Mouse (Mus musculus) spleen, embryonic (tissue): Measurements from ENCODE around the gene Cdkl5.

Experiments used
- CTCF ChIA-PET: fragments of 350-600 bp; sonication (Branson Sonifier 250); formaldehyde crosslinking; loops from one replicate; lab custom pipeline; 2022; lab: Charles Lee

Gene Cdkl5

DNA sequence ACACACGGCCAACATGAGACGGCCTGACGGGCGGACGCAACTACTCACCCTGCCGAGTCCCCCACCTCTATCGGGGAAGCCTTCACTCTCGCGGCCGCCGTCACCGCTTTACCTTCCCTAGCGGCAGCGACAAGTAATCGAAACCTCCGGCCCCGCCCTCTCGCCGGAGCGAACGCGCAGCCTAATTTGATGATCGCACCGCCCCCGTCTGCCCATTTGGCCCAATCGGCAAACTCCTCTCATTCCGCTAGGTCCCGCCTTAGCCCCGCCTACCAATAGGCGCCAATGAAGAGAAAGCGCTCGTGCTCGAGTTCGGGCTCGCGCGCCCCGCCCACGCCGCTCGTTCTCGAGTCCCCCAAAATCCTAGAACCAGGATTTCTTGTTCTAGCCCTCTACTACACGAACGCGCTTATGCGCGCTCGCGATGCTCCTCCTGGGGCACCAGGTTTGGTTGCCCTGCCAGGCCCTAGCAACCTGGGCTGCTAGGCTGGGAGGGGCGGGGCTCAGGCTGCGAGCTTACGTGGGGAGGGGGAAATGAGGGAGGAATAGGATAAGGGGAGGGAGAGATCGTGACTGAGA, at the start of gene Cdkl5:
Gene Cdkl5, minus strand, starts transcription at position 162 of the 579 bp plus-strand sequence.
- CTCF ChIA-PET, result interaction anchor here (0.7 kb wide), 1 partner anchor 22 kb away, joined by 4 read pairs; no protein-coding TSS in a partner anchor

DNA sequence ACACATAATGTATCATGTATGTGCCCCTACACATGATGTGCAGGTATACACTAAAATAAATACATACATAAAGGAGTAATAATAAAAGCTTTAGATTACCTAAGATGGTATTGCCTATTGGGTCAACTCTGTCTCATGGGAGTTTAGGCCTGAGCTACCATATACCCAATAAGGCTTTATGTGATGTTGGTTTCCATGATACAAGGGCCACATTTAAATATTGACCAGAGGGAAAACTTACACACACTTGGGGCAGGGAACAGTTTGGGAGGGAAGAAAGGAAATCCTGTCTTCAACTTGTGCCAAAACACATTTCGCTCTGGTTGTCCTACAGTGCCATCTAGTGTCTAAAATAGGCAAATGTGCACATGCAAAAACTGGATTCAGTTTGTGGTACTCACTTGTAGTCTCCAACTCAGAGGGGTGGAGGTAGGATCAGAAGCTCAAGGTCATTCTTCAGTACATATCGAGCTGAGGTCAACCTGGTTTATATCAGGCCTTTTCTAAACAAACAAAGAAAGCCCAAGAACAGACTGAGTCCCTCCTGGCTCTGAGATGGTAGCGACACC, 38.8 kb upstream of the Cdkl5 start:
- CTCF ChIA-PET, result no interaction called here

DNA sequence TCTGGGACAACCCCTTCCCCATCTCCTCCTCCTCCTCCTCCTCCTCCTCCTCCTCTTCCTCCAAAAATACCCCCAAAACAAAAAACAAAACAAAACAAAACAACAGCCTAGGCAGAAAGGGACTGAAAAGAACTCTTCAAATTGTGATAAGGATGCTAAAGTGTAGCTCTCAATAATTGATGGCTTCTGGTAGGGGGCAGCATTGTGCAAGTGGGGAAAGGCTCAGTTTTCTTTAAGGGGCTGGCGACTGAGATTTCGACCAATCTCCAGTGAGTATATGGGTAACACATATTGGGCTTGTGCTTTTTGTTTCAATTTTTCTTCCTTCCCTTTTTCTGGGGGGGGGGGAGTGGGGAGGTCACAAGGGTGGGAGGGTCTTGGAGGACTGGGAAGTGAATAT, 37.9 kb upstream of the Cdkl5 start:
- CTCF ChIA-PET, result interaction anchor here (0.6 kb wide), 1 partner anchor 521 kb away, joined by 3 read pairs; no protein-coding TSS in a partner anchor

- CTCF ChIA-PET, result no interaction called here
Observed at GRCm38 (mm10) chrX:161030233-161030632, 35.7 kb upstream of the Cdkl5 start.

DNA sequence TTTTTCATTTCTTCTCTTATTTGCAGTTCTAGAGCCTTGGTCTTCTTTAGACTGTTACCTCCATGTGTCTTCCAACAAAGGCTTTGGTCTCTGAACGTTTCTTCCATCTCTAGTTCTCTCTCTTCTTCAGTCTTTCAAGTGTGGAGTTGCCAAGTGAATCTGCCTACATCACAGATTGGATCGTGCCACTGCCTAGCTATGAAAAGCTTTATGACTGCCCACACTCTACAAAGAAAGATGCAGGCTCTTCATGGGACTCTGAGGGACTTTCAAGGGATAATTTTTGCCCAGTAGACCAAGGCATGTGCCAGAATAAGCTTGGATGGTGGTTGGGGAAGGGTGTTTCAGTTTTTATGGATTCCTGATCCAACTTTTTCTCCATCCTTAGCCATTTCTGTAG, 30.0 kb upstream of the Cdkl5 start:
- CTCF ChIA-PET, result no interaction called here

- CTCF ChIA-PET, result no interaction called here
Observed at GRCm38 (mm10) chrX:161021548-161021947, 27.0 kb upstream of the Cdkl5 start.

- CTCF ChIA-PET, result no interaction called here
Observed at GRCm38 (mm10) chrX:161018179-161018578, 23.7 kb upstream of the Cdkl5 start.

GRCm38 (mm10) chrX:161006272-161006671, 11.8 kb upstream of the Cdkl5 start:
- CTCF ChIA-PET, result no interaction called here

GRCm38 (mm10) chrX:160996051-160996450, 1.5 kb upstream of the Cdkl5 start:
- CTCF ChIA-PET, result no interaction called here

- CTCF ChIA-PET, result interaction anchor here (0.7 kb wide), 1 partner anchor 22 kb away, joined by 4 read pairs; no protein-coding TSS in a partner anchor
Observed at GRCm38 (mm10) chrX:160995131-160995667, 695 bp upstream of the Cdkl5 start.

DNA sequence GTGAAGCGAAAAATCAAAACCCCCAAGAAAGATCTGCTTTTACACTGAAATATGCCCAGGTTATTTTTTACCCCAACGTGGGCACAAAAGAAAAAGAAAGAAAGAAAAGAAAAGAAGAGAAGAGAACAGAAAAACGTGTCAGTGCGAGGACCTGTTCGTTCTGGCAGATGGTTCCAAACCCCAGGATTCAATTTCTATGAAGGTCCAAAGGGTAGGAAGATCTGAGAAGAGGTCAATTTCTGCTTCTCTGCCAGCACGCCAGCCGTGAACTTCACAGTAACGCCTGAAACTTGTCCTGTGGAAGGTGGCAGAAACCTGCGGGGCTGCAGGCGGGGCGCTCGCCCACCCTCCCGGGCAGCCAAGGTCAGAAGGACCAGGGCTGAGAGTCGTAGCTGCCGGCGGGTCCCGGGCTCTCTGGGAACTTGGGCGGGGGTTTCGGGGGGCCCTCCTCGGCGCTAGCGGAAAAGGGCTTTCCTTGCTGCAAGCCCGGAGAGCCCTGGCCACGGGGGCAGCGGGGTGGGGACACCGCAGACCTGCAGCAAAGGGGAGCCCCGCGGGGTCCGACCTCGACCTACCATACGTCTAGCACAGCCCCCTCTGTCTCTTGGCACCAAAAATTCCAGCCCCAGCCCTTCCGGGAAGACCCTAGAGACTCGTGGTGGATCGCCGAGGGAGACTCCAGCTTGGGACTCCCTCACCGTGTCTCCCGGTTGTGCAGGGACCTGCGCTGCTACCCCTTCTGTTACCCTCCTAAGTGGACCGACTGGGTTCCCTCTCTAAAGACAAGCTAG, 560 bp downstream of the Cdkl5 start:
- CTCF ChIA-PET, result no interaction called here

DNA sequence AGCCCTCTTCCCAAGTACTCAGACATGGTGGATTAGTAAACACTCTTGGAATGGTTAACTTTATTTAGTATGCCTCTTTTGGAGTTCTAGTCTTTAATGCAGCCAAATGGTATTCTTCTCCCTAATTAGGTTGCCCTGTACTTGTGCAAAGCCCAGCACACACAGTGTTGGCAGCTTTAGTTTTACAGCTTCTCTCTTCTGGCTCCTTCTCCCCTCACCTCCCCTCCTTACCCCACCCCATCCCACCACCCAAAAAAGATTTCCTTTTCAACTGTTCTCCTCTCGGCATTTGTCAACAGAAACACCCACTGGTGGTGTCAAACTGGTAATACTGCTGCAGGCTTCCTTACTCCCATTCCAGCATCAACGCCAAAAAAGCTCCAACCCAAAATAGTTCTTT, 1.8 kb downstream of the Cdkl5 start:
- CTCF ChIA-PET, result no interaction called here

DNA sequence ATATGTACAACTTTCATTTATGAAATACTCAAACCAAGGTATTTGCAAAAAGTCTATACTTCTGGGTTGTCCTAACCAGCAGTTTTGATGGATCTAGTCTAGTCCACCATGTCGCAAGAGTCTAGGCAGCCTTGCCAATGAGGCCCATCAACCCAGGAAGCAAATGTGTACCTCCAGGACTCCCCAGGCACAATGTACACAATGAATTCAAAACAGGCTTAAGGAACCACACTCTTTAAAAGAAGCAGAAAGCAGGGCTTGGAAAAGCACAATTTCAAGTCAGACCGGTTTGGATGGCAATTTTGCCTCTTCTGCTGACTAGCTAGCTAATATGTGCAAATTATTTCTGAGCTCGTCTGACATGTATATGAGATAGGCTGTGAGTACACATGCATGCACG, 4.2 kb downstream of the Cdkl5 start:
- CTCF ChIA-PET, result no interaction called here

GRCm38 (mm10) chrX:160977919-160978318, 16.6 kb downstream of the Cdkl5 start:
- CTCF ChIA-PET, result no interaction called here

- CTCF ChIA-PET, result no interaction called here
Observed at GRCm38 (mm10) chrX:160971991-160972545, 22.4 kb downstream of the Cdkl5 start.

GRCm38 (mm10) chrX:160958593-160959131, 35.8 kb downstream of the Cdkl5 start:
- CTCF ChIA-PET, result no interaction called here

- CTCF ChIA-PET, result no interaction called here
Observed at GRCm38 (mm10) chrX:160949583-160949982, 44.9 kb downstream of the Cdkl5 start.

GRCm38 (mm10) chrX:160944722-160945121, 49.8 kb downstream of the Cdkl5 start:
- CTCF ChIA-PET, result no interaction called here

DNA sequence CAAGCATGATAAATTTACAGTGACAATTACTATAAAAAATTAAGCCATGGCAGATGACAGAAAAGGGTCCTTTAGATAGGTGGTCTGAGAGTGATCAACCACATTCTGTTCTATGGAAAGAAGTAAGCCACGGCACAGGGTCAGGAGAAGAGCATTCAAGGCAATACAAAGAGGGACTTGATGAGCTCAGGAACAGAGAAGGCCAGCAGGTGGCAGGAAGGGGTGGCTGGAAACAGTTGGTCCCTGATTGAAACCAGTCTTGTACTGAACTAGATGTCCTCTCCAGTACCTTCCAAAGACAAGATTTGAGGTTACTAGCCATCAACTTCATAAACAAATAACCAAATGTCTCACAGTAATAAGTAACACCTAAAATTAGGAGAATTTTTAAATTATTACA, 59.0 kb downstream of the Cdkl5 start:
- CTCF ChIA-PET, result no interaction called here

GRCm38 (mm10) chrX:160930656-160931055, 63.8 kb downstream of the Cdkl5 start:
- CTCF ChIA-PET, result no interaction called here

GRCm38 (mm10) chrX:160928870-160929269, 65.6 kb downstream of the Cdkl5 start:
- CTCF ChIA-PET, result no interaction called here
